Mouse (Mus musculus) embryonic fibroblast, embryonic 13.5 days (primary cell): ENCODE data around the gene Rpa2.

Source experiments
- CTCF ChIP-seq: IDR thresholded peaks from 2 replicates; pipeline ENCODE4 v1.5.1; 2011; ENCODE audit warnings: mild to moderate bottlenecking, control low read depth, low read length, moderate library complexity, borderline replicate concordance; ENCODE audit not compliant: insufficient read depth
- POLR2A ChIP-seq: IDR thresholded peaks from 2 replicates; pipeline ENCODE4 v1.6.1; 2011; ENCODE audit warnings: low read depth, mild to moderate bottlenecking, control low read depth, low read length, moderate library complexity

DNA sequence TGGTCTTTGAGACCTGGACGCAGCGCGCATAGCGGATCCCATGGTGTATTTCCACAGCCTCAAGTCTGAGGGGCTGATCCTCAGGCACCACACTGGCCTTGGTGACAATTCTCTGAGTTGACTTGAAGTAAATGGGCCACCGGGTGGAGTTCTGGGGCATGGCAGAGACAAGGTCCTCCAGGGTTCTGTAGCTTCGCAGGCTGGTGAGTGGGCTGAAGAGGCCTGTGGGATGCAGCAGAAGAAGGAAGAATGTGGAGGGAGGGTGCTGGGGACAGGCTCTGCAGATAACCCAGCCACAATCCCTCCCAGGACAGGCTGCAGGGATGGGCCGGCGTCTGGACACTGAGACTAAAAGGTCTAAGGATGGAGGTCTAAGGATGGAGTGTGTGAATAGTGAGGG is 21.6 kb downstream of the Rpa2 start:
- TF ChIP-seq CTCF (no peak), POLR2A (no peak)
